Mouse (Mus musculus) olfactory bulb, adult 2 months (tissue): ENCODE results near the gene Smap1. TPM values are rescaled to one million over a fixed set of nuclear protein-coding genes. Genes with fewer than 3 reads are reported as not detected.

ENCODE experiments used
- H3K27ac ChIP-seq: fragments of 200-500 bp; 2 replicates; pipeline ENCODE4 v1.5.1; 2012; ENCODE audit warnings: low read depth, low read length; ENCODE audit not compliant: insufficient read depth
- H3K4me1 ChIP-seq: fragments of 200-500 bp; 2 replicates; pipeline ENCODE4 v1.6.1; 2012; ENCODE audit warnings: low read length; ENCODE audit not compliant: control insufficient read depth, insufficient read depth
- H3K4me3 ChIP-seq: fragments of 200-500 bp; 2 replicates; pipeline ENCODE4 v1.5.1; 2012; ENCODE audit warnings: mild to moderate bottlenecking, low read depth, low read length, moderate library complexity; ENCODE audit not compliant: insufficient read depth
- CTCF ChIP-seq: fragments of 200-500 bp; IDR thresholded peaks from 2 replicates; pipeline ENCODE4 v1.5.1; 2012; ENCODE audit warnings: low read depth, mild to moderate bottlenecking, low read length, moderate library complexity; ENCODE audit not compliant: insufficient read depth
- POLR2A ChIP-seq: fragments of 200-500 bp; IDR thresholded peaks from 2 replicates; pipeline ENCODE4 v1.6.1; 2012; ENCODE audit warnings: mild to moderate bottlenecking, low read depth, low read length, moderate library complexity; ENCODE audit not compliant: insufficient read depth
- WGBS: fragments of 180-500 bp; shearing (Covaris S2); methylation state at CpG from one replicate; pipeline ENCODE4 v1.1.7; 2018; 5-methylcytosine and 5-hydroxymethylcytosine counted together
- polyA plus RNA-seq: library from polyadenylated mRNA; stranded (reverse); fragments of >200 nt; gene quantifications from 2 replicates; pipeline ENCODE4 v1.2.4, GENCODE M21; 2012; ENCODE audit warnings: low replicate concordance; ENCODE audit not compliant: missing spikeins, insufficient read depth, insufficient read length

Gene Smap1
- polyA plus RNA-seq, 1 experiment = not detected

- 44% methylated on average over 7 of the region's 7 CpGs for WGBS
- Histone ChIP-seq H3K4me1 (peaks cover 6% of the 10 kb centered on the region), H3K4me3 (no peak overlapping the region), H3K27ac (no peak overlapping the region)
- TF ChIP-seq CTCF (no peak), POLR2A (no peak)
Observed at GRCm38 (mm10) chr1:23834246-23834645, 87.9 kb downstream of the Smap1 start.

- no peak overlapping the region for H3K4me3 ChIP-seq
- peaks cover 13% of the 10 kb centered on the region for H3K4me1 ChIP-seq
- no peak overlapping the region for H3K27ac ChIP-seq
- no peak for TF ChIP-seq POLR2A
- TF ChIP-seq CTCF = no peak
- WGBS = 22% methylated on average over 13 of the region's 13 CpGs
Observed at GRCm38 (mm10) chr1:23826887-23827758, 95.0 kb downstream of the Smap1 start.

GRCm38 (mm10) chr1:23821615-23822014 is 100.5 kb downstream of the Smap1 start:
- peaks cover 8% of the 10 kb centered on the region; the same call in 1 of the 2 replicates for H3K4me1 ChIP-seq
- H3K27ac ChIP-seq = no peak overlapping the region
- no peak for TF ChIP-seq POLR2A
- no peak for TF ChIP-seq CTCF
- 75% methylated on average over 5 of the region's 5 CpGs for WGBS
- H3K4me3 ChIP-seq = no peak overlapping the region

GRCm38 (mm10) chr1:23798306-23798705 is 123.8 kb downstream of the Smap1 start:
- WGBS = 94% methylated on average over 9 of the region's 9 CpGs
- TF ChIP-seq POLR2A (no peak), CTCF (no peak)
- Histone ChIP-seq H3K27ac (no peak overlapping the region), H3K4me3 (no peak overlapping the region), H3K4me1 (no peaks in the 10 kb centered on the region)

Other genes starting within 250 kb of the Smap1 start
- gene B3gat2, start 160.6 kb downstream of the Smap1 start, polyA plus RNA-seq = not detected in 2 replicates
- not detected in 2 replicates for gene Sdhaf4, start 83.3 kb upstream of the Smap1 start, polyA plus RNA-seq
- 116 TPM in 1 of 2 replicates, not detected in the other for gene Fam135a, start 178.0 kb upstream of the Smap1 start, polyA plus RNA-seq